9 mouse cellular contexts compared by ENCODE assay signal in the genomic region with DNA sequence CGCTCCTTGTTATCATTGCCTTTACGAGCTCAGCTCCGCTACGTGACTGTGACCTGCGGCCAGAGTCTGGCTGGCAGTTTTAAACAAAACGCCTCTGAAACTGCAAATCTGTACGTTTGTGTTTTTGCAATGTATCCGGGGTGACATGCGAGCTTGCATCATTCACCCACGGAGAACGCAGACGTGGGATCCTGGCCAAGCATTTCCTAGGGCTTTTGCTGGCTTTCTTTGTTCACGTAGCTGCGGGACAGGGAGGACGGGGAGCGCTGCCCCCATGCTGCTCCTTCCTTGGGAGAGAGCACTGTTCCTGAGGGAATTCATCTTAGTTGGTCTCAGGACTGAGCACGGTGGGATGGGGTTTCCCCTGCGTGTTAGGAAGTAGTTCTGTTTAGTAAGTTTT. TPM values are rescaled to one million over a fixed set of nuclear protein-coding genes. Genes with fewer than 3 reads are reported as not detected.
DNase-seq lines count a peak whose midpoint lies in the region; ATAC-seq and TF ChIP-seq lines count a peak whose summit lies in the region.
"Had no signal": no experiment of that assay in that cellular context is flagged by ENCODE, and none has a peak within 500 bp of the region (broad histone marks: within the 10 kb centered on the region; RNA-seq: fewer than 3 reads in every experiment).

No protein-coding gene starts in this region.

- H3K27ac ChIP-seq in heart, embryonic 10.5 days, result no peak overlapping the region; the same call in 1 of the 2 replicates
- peak overlapping the region; percentile 49; the same call in 1 of the 2 replicates for H3K27ac ChIP-seq in forebrain, embryonic 14.5 days (ENCODE audit: low read depth, low read length)
- H3K27ac ChIP-seq in liver, embryonic 14.5 days, result no peak overlapping the region

- H3K4me1 ChIP-seq in heart, embryonic 10.5 days, result peaks cover 74% of the 10 kb centered on the region
- peaks cover 79% of the 10 kb centered on the region for H3K4me1 ChIP-seq in G1E (ENCODE audit: insufficient read depth, low read depth, low read length)
- H3K4me1 ChIP-seq in forebrain, embryonic 14.5 days (ENCODE audit: control insufficient read depth, insufficient read depth, low read length), result peaks cover 54% of the 10 kb centered on the region
- peaks cover 31 to 36% of the 10 kb centered on the region in 2 experiments for H3K4me1 ChIP-seq in liver, embryonic 14.5 days (replicated peaks; ENCODE audit: control insufficient read depth in 2 of 2, insufficient read depth in 2 of 2, low read length in 1 of 2)

- DNase-seq in heart, embryonic 10.5 days (ENCODE audit: low spot score), result no peak
- no peak for DNase-seq in heart, postnatal 25 days (ENCODE audit: low spot score)
- DNase-seq in G1E (ENCODE audit: low spot score), result no peak
- peak; percentile 49 for DNase-seq in forebrain, embryonic 14.5 days (ENCODE audit: low spot score)
- no peak for DNase-seq in liver, embryonic 14.5 days (ENCODE audit: low read depth in 3 of 3, low spot score in 3 of 3)
- DNase-seq in ovary, adult 18-20 months (ENCODE audit: low spot score), result no peak
- no peak for DNase-seq in adrenal gland, postnatal 25 days
- DNase-seq: kidney, postnatal 25 days had no signal

- no peak for TF ChIP-seq EP300 in liver, embryonic 14.5 days (IDR thresholded peaks at IDR 0.05; ENCODE audit: low read depth)

- H3K27me3 ChIP-seq in heart, embryonic 10.5 days (ENCODE audit: insufficient read depth, poor library complexity, severe bottlenecking), result no peaks in the 10 kb centered on the region
- no peaks in the 10 kb centered on the region for H3K27me3 ChIP-seq in G1E (ENCODE audit: insufficient read depth, low read length)
- H3K27me3 ChIP-seq in forebrain, embryonic 14.5 days (replicated peaks; ENCODE audit: control insufficient read depth, insufficient read depth, low read length), result no peaks in the 10 kb centered on the region
- H3K27me3 ChIP-seq in liver, embryonic 14.5 days (ENCODE audit: control insufficient read depth, insufficient read depth, low read length), result no peaks in the 10 kb centered on the region

- no peak for ATAC-seq in G1E (ENCODE audit: extremely low read depth, insufficient number of reproducible peaks, low FRiP score, poor library complexity, severe bottlenecking)
- ATAC-seq in forebrain, embryonic 14.5 days, result no peak
- ATAC-seq in liver, embryonic 14.5 days (ENCODE audit: insufficient read depth), result no peak
- no peak for ATAC-seq in activated CD4-positive, CD25-positive, alpha-beta regulatory T cell, adult 4 months

- H3K36me3 ChIP-seq in heart, embryonic 10.5 days, result peaks cover 11% of the 10 kb centered on the region
- peaks cover 57% of the 10 kb centered on the region for H3K36me3 ChIP-seq in G1E (replicated peaks)
- peaks cover 20% of the 10 kb centered on the region for H3K36me3 ChIP-seq in forebrain, embryonic 14.5 days (ENCODE audit: control insufficient read depth, insufficient read depth, low read length)
- H3K36me3 ChIP-seq in liver, embryonic 14.5 days (replicated peaks; ENCODE audit: control insufficient read depth, insufficient read depth, low read depth), result peaks cover 10% of the 10 kb centered on the region

- H3K4me3 ChIP-seq in heart, embryonic 10.5 days, result peak overlapping the region; percentile 91; the same call in 1 of the 2 replicates
- peak overlapping the region; percentile 18; the same call in 1 of the 2 replicates for H3K4me3 ChIP-seq in G1E (ENCODE audit: low read depth, low read length)
- peak overlapping the region; percentile 77; the same call in 1 of the 2 replicates for H3K4me3 ChIP-seq in forebrain, embryonic 14.5 days (ENCODE audit: low read depth, low read length)
- no peak overlapping the region for H3K4me3 ChIP-seq in liver, embryonic 14.5 days (ENCODE audit: insufficient read depth in 1 of 2, low read depth in 2 of 2, low read length in 2 of 2)

- peak overlapping the region; percentile 84; the same call in 1 of the 2 replicates for H3K9ac ChIP-seq in forebrain, embryonic 14.5 days (ENCODE audit: low read length)
- H3K9ac ChIP-seq in liver, embryonic 14.5 days (replicated peaks), result no peak overlapping the region

- TF ChIP-seq CTCF in G1E (IDR thresholded peaks at IDR 0.05; ENCODE audit: low read depth, low read length), result no peak
- no peak for TF ChIP-seq CTCF in liver, embryonic 14.5 days (IDR thresholded peaks at IDR 0.05; ENCODE audit: low read depth)

- no peaks in the 10 kb centered on the region for H3K9me3 ChIP-seq in heart, embryonic 10.5 days
- peaks cover 4% of the 10 kb centered on the region; the same call in 1 of the 2 replicates for H3K9me3 ChIP-seq in G1E (replicated peaks)
- no peaks in the 10 kb centered on the region for H3K9me3 ChIP-seq in forebrain, embryonic 14.5 days (replicated peaks; ENCODE audit: control insufficient read depth, low read length)
- H3K9me3 ChIP-seq in liver, embryonic 14.5 days (ENCODE audit: control insufficient read depth, low read length), result no peaks in the 10 kb centered on the region

- 81% methylated on average over 18 of the region's 18 CpGs for WGBS in heart, embryonic 10.5 days
- WGBS in forebrain, embryonic 14.5 days, result 42% methylated on average over 18 of the region's 18 CpGs
- WGBS in liver, embryonic 14.5 days (ENCODE audit: insufficient replicate concordance), result 82% methylated on average over 18 of the region's 18 CpGs

- intact Hi-C loops in heart, postnatal 25 days (cut with DNase I), result loop anchor here (2.0 to 5.0 kb wide), 2 partner anchors 17 to 35 kb away; no protein-coding TSS in a partner anchor

- peak overlapping the region; percentile 69 for H3K4me2 ChIP-seq in forebrain, embryonic 14.5 days (ENCODE audit: low read length)
- H3K4me2 ChIP-seq in liver, embryonic 14.5 days (ENCODE audit: low read depth), result peak overlapping the region; percentile 76; the same call in 1 of the 2 replicates

RNA-seq across cellular contexts. Expression of gene Sec14l1, which starts 2.4 kb away (rescaled TPM):
- polyA plus RNA-seq in heart, embryonic 10.5 days (2016; fragmentation: Nextera tagmentation; extraction: Ambion mirVana), result 46.2 and 56.0 TPM in 2 replicates
- 10 to 100 TPM; 71.7 to 74.1 TPM for total RNA-seq in heart, postnatal 25 days (2021)
- 72.9 and 82.8 TPM in 2 replicates for total RNA-seq in G1E (2014; fragmentation: Nextera tagmentation)
- total RNA-seq in G1E (2017), result 76.1 and 77.8 TPM in 2 replicates
- 88.9 and 95.5 TPM in 2 replicates for polyA plus RNA-seq in G1E (2012)
- 43.6 and 56.3 TPM in 2 replicates for polyA plus RNA-seq in forebrain, embryonic 14.5 days (2014; fragmentation: Nextera tagmentation; extraction: Ambion mirVana)
- 12.3 and 13.0 TPM in 2 replicates for polyA plus RNA-seq in liver, embryonic 14.5 days (2012; rRNA removed)
- 10.5 and 12.8 TPM in 2 replicates for polyA plus RNA-seq in liver, embryonic 14.5 days (2014; fragmentation: Nextera tagmentation; extraction: Ambion mirVana)
- polyA plus RNA-seq in activated CD4-positive, CD25-positive, alpha-beta regulatory T cell, adult 4 months (2017; shearing (Covaris generic)), result 10 to 100 TPM; 13.9 to 22.7 TPM
- total RNA-seq in adrenal gland, postnatal 25 days (2021), result 157 and 195 TPM in 2 replicates

Comparison
In these comparisons a context has a peak if more than half of its experiments do, and no peak if none do; other contexts are left out.
1. H3K4me3 ChIP-seq: peak in heart, embryonic 10.5 days (single experiment), G1E (single experiment) and forebrain, embryonic 14.5 days (single experiment); none in liver, embryonic 14.5 days (0 of 2).